Mouse (Mus musculus) limb, embryonic 14.5 days (tissue): ENCODE measurements around the gene Adarb1. TPM values are rescaled to one million over a fixed set of nuclear protein-coding genes. Genes with fewer than 3 reads are reported as not detected.
A peak's percentile ranks its signal among the peaks of the same experiment; 100 is the strongest.
"Not testable (repeated sequence)": the region's sequence is repeated elsewhere in the genome, so short reads cannot be mapped to it uniquely, and the experiment has no call there.

Experiments
- ATAC-seq: fragments of 200-750 bp; cut with Nextera tagmentation; 2 replicates; pipeline ENCODE4 v1.8.0; 2017; ENCODE audit warnings: low read depth, moderate number of reproducible peaks, moderate TSS enrichment; ENCODE audit not compliant: low FRiP score
- DNase-seq: peaks from one replicate; pipeline ENCODE4 v3.0.0-alpha.2; 2015; ENCODE audit warnings: low spot score
- H3K27ac ChIP-seq: fragments of 300-500 bp; sonication (generic); replicated peaks from 2 replicates; pipeline ENCODE4 v1.5.1; 2014; ENCODE audit warnings: low read depth, mild to moderate bottlenecking, low read length, moderate library complexity, mixed read lengths
- H3K27me3 ChIP-seq: fragments of 300-500 bp; sonication (generic); 2 replicates; pipeline ENCODE4 v1.6.1; 2014; ENCODE audit warnings: low read length, mixed read lengths; ENCODE audit not compliant: control insufficient read depth, insufficient read depth
- H3K36me3 ChIP-seq: fragments of 300-500 bp; sonication (generic); 2 replicates; pipeline ENCODE4 v1.6.1; 2014; ENCODE audit warnings: mild to moderate bottlenecking, low read length, moderate library complexity, mixed read lengths; ENCODE audit not compliant: control insufficient read depth, insufficient read depth
- H3K4me1 ChIP-seq: fragments of 300-500 bp; sonication (generic); 2 replicates; pipeline ENCODE4 v1.6.1; 2014; ENCODE audit warnings: antibody characterized with exemption, low read length, mixed read lengths; ENCODE audit not compliant: control insufficient read depth, insufficient read depth
- H3K4me2 ChIP-seq: fragments of 300-500 bp; sonication (generic); replicated peaks from 2 replicates; pipeline ENCODE4 v1.6.1; 2014; ENCODE audit warnings: low read depth, mild to moderate bottlenecking, low read length, moderate library complexity; ENCODE audit not compliant: severe bottlenecking
- H3K4me3 ChIP-seq: fragments of 300-500 bp; sonication (generic); replicated peaks from 2 replicates; pipeline ENCODE4 v1.5.1; 2014; ENCODE audit warnings: low read length
- H3K9ac ChIP-seq: fragments of 300-500 bp; sonication (generic); 2 replicates; pipeline ENCODE4 v1.6.1; 2014; ENCODE audit warnings: mild to moderate bottlenecking, low read depth, low read length, moderate library complexity; ENCODE audit not compliant: severe bottlenecking
- H3K9me3 ChIP-seq: fragments of 300-500 bp; sonication (generic); 2 replicates; pipeline ENCODE4 v1.6.1; 2016; ENCODE audit warnings: low read length; ENCODE audit not compliant: control insufficient read depth
- POLR2A ChIP-seq: fragments of 200-500 bp; IDR thresholded peaks from 2 replicates; pipeline ENCODE4 v1.8.0; 2012; ENCODE audit warnings: inconsistent platforms, mild to moderate bottlenecking, moderate library complexity, borderline replicate concordance; ENCODE audit not compliant: insufficient read depth, insufficient read length; ENCODE audit errors: extremely low read depth
- WGBS: fragments of 180-500 bp; shearing (Covaris S2); extraction: QIAGEN DNeasy Blood & Tissue Kit; methylation state at CpG from one replicate; pipeline ENCODE4 v1.1.7; 2014; 5-methylcytosine and 5-hydroxymethylcytosine counted together
- polyA plus RNA-seq, 2 experiments: library from polyadenylated mRNA; depleted of rRNA in 1 of 2; stranded (reverse) in 1 of 2; unstranded in 1 of 2; fragments of >200 nt; fragmentation: Nextera tagmentation in 1 of 2; extraction: Ambion mirVana in 1 of 2; gene quantifications; 2 replicates each; pipeline versions ENCODE4 v1.2.1 to v1.2.3; 2012 to 2014

The Adarb1 gene
- polyA plus RNA-seq, 2 experiments: 3.5 to 7.4 TPM

DNA sequence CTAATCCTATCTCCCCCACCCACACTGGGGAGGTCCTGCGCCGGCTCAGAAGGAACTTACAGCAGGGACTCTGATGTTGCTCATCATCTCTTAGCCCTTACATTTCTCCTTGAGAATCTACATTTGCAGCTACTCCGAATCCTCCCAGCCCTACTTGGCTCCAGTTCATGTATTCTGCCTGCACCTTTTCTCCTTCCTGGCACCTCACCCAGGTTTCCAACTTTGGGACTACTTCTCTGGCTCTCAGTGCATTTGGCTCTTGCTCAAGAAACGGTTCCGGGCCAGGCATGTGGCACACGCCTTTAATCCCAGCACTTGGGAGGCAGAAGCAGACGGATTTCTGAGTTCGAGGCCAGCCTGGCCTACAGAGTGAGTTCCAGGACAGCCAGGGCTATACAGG is 130.4 kb downstream of the Adarb1 start:
- H3K9me3 ChIP-seq: no peaks in the 10 kb centered on the region
- no peak overlapping the region for H3K4me2 ChIP-seq
- 81% methylated on average over 8 of the region's 8 CpGs for WGBS
- no peak for ATAC-seq
- no peak overlapping the region for H3K4me3 ChIP-seq
- no peak for DNase-seq
- H3K4me1 ChIP-seq: peaks cover 6% of the 10 kb centered on the region; the same call in 1 of the 2 replicates
- H3K27me3 ChIP-seq: no peaks in the 10 kb centered on the region
- H3K27ac ChIP-seq: no peak overlapping the region
- no peak for TF ChIP-seq POLR2A
- no peak overlapping the region for H3K9ac ChIP-seq
- no peaks in the 10 kb centered on the region for H3K36me3 ChIP-seq

DNA sequence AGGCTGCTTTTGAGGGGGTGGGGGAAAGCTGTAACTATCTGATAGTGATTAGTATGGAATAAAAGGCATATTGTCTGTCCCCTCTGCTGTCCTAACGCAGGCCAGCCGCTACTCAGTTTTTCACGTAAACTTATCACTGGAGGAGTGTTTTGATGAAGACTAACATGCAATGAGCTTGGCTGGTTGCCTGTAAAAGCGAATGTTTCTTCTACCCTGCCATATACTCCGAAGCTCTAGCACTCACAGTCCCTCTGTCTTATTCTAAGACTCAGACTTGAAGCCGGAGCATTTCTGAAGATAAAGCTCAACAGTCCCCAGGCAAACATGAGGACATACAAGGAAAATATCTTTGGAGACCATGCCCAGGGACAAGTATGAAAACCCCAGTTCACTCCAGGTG is 133.2 kb downstream of the Adarb1 start:
- DNase-seq (no peak), ATAC-seq (no peak)
- Histone ChIP-seq H3K4me1 (peaks cover 6% of the 10 kb centered on the region; the same call in 1 of the 2 replicates), H3K27ac (no peak overlapping the region), H3K27me3 (no peaks in the 10 kb centered on the region), H3K4me2 (no peak overlapping the region), H3K9me3 (no peaks in the 10 kb centered on the region), H3K36me3 (no peaks in the 10 kb centered on the region), H3K9ac (no peak overlapping the region), H3K4me3 (no peak overlapping the region)
- whole genome bisulfite sequencing: 59% methylated on average over 6 of the region's 6 CpGs
- TF ChIP-seq POLR2A: no peak

DNA sequence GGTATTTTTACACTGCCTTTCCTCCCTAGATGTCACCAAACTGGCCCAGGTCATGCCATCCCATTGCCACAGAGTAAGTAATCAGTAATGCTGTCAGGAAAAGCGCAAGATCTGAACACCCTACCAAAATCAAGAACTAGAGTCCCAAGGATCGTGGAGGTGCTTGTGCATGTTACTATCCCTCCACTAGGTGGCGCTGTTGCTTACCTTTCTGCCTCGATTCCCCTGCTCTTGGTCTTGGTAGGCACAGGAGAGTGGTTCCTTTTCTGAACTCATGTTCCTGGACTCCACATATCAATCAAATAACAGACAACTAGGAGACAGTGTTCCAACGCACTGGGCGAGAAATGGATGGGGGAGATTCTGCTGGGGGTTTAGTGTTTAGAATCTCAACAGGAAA is 135.2 kb downstream of the Adarb1 start:
- 19% methylated on average over 6 of the region's 6 CpGs for WGBS
- no peaks in the 10 kb centered on the region for H3K27me3 ChIP-seq
- no peaks in the 10 kb centered on the region for H3K9me3 ChIP-seq
- H3K4me1 ChIP-seq: peaks cover 6% of the 10 kb centered on the region; the same call in 1 of the 2 replicates
- no peaks in the 10 kb centered on the region for H3K36me3 ChIP-seq
- no peak overlapping the region for H3K4me3 ChIP-seq
- ATAC-seq (no peak), DNase-seq (peak; percentile 80)
- no peak overlapping the region for H3K4me2 ChIP-seq
- H3K9ac ChIP-seq: no peak overlapping the region
- no peak overlapping the region for H3K27ac ChIP-seq
- no peak for TF ChIP-seq POLR2A

DNA sequence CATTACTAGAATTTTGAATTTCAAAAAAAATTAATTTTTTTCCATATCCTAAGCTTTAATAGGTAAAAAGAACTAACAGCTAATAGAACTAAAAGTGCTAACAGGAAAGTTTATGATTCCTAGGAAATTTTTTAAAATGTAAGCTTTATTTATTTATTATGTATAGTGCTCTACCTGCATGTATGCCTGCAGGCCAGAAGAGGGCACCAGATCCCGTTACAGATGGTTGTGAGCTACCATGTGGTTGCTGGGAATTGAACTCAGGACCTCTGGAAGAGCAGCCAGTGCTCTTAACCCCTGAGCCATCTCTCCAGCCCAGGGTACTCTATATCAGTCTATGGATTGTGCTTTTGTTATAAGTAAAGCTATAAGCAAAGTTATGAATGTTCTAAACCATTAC is 136.0 kb downstream of the Adarb1 start:
- WGBS: 72% methylated on average over 1 of the region's 1 CpGs
- ATAC-seq, H3K27me3 ChIP-seq, H3K27ac ChIP-seq, H3K4me1 ChIP-seq, H3K4me3 ChIP-seq, DNase-seq, H3K9me3 ChIP-seq, H3K9ac ChIP-seq, H3K36me3 ChIP-seq, H3K4me2 ChIP-seq: not testable (repeated sequence)

DNA sequence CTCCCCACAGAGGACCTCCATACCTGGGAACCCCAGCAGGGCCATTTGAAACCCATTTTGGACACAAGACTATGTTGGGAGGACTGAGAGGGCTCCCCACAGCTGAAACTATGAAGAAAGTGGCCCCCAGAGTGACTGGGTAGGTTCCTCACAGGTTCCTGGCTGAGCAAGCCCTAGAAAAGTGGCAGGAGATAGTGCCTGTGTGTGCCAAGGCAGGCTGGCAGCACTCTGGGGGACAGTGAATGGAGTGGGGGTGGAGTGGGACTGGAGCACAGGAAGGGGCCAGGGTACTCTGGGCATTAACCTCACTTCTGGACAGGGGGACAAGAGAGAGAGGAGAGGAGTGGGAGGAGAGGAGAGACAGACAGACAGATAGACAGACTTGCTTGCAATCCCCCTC is 144.3 kb downstream of the Adarb1 start:
- H3K27ac ChIP-seq: no peak overlapping the region
- H3K9ac ChIP-seq: no peak overlapping the region
- ATAC-seq (no peak), DNase-seq (no peak)
- TF ChIP-seq POLR2A: no peak
- peaks cover 20% of the 10 kb centered on the region for H3K36me3 ChIP-seq
- H3K4me3 ChIP-seq: no peak overlapping the region
- no peak overlapping the region for H3K4me2 ChIP-seq
- H3K4me1 ChIP-seq: no peaks in the 10 kb centered on the region
- no peaks in the 10 kb centered on the region for H3K9me3 ChIP-seq
- no peaks in the 10 kb centered on the region for H3K27me3 ChIP-seq
